Mouse (Mus musculus) midbrain, embryonic 15.5 days (tissue): ENCODE results near the gene Cwc25. TPM values are rescaled to one million over a fixed set of nuclear protein-coding genes. Genes with fewer than 3 reads are reported as not detected.
"Not testable (repeated sequence)": the region's sequence is repeated elsewhere in the genome, so short reads cannot be mapped to it uniquely, and the experiment has no call there.

ENCODE experiments used
- ATAC-seq: fragments of 200-750 bp; cut with Nextera tagmentation; replicated peaks from 2 replicates; pipeline ENCODE4 v1.8.0; 2017; ENCODE audit warnings: moderate TSS enrichment
- H3K27ac ChIP-seq: fragments of 300-500 bp; sonication (generic); 2 replicates; pipeline ENCODE4 v1.5.1; 2015; ENCODE audit warnings: mild to moderate bottlenecking, inconsistent platforms
- H3K27me3 ChIP-seq: fragments of 300-500 bp; sonication (generic); replicated peaks from 2 replicates; pipeline ENCODE4 v1.6.1; 2015; ENCODE audit warnings: inconsistent platforms
- H3K36me3 ChIP-seq: fragments of 300-500 bp; sonication (generic); replicated peaks from 2 replicates; pipeline ENCODE4 v1.6.1; 2015; ENCODE audit warnings: inconsistent platforms
- H3K4me1 ChIP-seq: fragments of 300-500 bp; sonication (generic); 2 replicates; pipeline ENCODE4 v1.6.1; 2015; ENCODE audit warnings: inconsistent platforms
- H3K4me2 ChIP-seq: fragments of 300-500 bp; sonication (generic); 2 replicates; pipeline ENCODE4 v1.6.1; 2015; ENCODE audit warnings: inconsistent platforms, mild to moderate bottlenecking, moderate library complexity
- H3K4me3 ChIP-seq: fragments of 300-500 bp; sonication (generic); 2 replicates; pipeline ENCODE4 v1.5.1; 2015; ENCODE audit warnings: mild to moderate bottlenecking, inconsistent platforms
- H3K9ac ChIP-seq: fragments of 300-500 bp; sonication (generic); 2 replicates; pipeline ENCODE4 v1.6.1; 2015; ENCODE audit warnings: mild to moderate bottlenecking, inconsistent platforms
- H3K9me3 ChIP-seq: fragments of 300-500 bp; sonication (generic); 2 replicates; pipeline ENCODE4 v1.6.1; 2016; ENCODE audit warnings: inconsistent platforms
- WGBS: fragments of 180-500 bp; shearing (Covaris S2); methylation state at CpG from one replicate; pipeline ENCODE4 v1.1.7; 2015; ENCODE audit warnings: mixed read lengths; 5-methylcytosine and 5-hydroxymethylcytosine counted together
- polyA plus RNA-seq: library from polyadenylated mRNA; unstranded; fragments of >200 nt; fragmentation: Nextera tagmentation; extraction: Ambion mirVana; gene quantifications from 2 replicates; pipeline ENCODE4 v1.2.1, GENCODE M21; 2015

Cwc25 gene
- polyA plus RNA-seq, 1 experiment from 2014 or later: 17.6 TPM

DNA sequence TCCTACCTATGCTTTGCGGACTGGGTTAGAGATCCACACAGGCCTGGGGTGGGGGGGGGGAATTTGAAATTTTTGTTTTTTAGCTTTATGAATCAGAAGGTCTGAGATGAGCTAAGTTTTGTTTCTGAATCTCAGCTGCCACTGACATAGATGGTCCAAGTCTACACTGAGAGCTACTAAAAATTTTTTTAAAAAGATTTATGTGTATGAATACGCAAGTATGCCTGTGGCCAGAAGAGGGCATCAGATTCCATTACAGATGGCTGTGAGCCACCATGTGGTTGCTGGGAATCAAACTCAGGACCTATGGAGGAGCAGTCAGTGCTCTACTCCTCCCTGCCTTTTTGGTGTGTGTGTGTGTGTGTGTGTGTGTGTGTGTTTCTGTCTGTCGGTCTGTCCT, 52.0 kb downstream of the Cwc25 start:
- no peak overlapping the region for H3K4me3 ChIP-seq
- H3K27me3 ChIP-seq: no peaks in the 10 kb centered on the region
- no peaks in the 10 kb centered on the region for H3K4me1 ChIP-seq
- H3K9me3 ChIP-seq: no peaks in the 10 kb centered on the region
- H3K36me3 ChIP-seq: peaks cover 28% of the 10 kb centered on the region
- over 99% methylated on average over 3 of the region's 3 CpGs for WGBS
- H3K27ac ChIP-seq: no peak overlapping the region
- ATAC-seq: no peak
- H3K9ac ChIP-seq: no peak overlapping the region
- no peak overlapping the region for H3K4me2 ChIP-seq

DNA sequence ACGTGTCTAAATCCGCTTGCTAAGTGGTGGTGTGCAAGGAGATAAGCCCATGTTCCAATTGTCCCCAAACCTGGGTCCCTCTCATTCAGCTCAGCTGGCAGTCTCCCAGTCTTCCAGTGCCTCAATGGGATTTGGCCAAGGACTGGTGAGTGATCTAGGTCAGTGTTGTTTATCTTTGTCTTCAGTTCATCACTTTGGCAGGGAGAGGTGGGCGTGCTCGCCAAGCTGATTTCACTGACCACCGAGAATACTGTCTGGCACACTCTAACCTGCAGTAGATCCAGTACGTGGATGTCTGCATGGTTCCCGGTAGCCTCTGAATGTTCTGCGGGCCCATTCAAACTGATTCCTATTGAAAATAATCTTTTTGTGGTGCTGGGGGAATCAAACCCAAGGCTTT, 52.5 kb downstream of the Cwc25 start:
- no peak overlapping the region for H3K4me3 ChIP-seq
- H3K27ac ChIP-seq: no peak overlapping the region
- H3K4me1 ChIP-seq: no peaks in the 10 kb centered on the region
- no peak for ATAC-seq
- no peaks in the 10 kb centered on the region for H3K27me3 ChIP-seq
- 90% methylated on average over 8 of the region's 8 CpGs for WGBS
- no peaks in the 10 kb centered on the region for H3K9me3 ChIP-seq
- H3K9ac ChIP-seq: no peak overlapping the region
- no peak overlapping the region for H3K4me2 ChIP-seq
- H3K36me3 ChIP-seq: peaks cover 26% of the 10 kb centered on the region

DNA sequence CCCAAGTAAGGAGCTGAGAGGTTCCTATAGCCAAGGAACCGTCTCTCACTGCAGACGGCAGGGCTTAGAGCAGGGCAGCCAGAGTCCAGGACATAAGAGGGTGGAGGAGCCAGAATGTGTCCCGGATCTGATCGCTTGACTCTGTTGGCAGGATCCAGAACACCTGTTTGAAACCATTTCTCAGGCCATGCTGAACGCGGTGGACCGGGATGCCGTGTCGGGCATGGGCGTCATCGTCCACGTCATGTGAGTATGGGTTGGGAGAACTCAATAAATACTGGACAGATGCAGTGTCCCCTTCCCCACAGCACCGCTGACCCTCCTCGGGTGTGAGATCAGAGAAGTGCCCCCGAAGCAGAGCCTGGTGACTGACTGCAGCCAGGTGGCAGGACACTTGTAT, 54.1 kb downstream of the Cwc25 start:
- H3K4me1 ChIP-seq: no peaks in the 10 kb centered on the region
- no peak overlapping the region for H3K9ac ChIP-seq
- ATAC-seq: no peak
- H3K27ac ChIP-seq: no peak overlapping the region
- WGBS: 94% methylated on average over 15 of the region's 15 CpGs
- H3K27me3 ChIP-seq: no peaks in the 10 kb centered on the region
- no peak overlapping the region for H3K4me3 ChIP-seq
- no peak overlapping the region for H3K4me2 ChIP-seq
- H3K36me3 ChIP-seq: peaks cover 29% of the 10 kb centered on the region
- no peaks in the 10 kb centered on the region for H3K9me3 ChIP-seq

DNA sequence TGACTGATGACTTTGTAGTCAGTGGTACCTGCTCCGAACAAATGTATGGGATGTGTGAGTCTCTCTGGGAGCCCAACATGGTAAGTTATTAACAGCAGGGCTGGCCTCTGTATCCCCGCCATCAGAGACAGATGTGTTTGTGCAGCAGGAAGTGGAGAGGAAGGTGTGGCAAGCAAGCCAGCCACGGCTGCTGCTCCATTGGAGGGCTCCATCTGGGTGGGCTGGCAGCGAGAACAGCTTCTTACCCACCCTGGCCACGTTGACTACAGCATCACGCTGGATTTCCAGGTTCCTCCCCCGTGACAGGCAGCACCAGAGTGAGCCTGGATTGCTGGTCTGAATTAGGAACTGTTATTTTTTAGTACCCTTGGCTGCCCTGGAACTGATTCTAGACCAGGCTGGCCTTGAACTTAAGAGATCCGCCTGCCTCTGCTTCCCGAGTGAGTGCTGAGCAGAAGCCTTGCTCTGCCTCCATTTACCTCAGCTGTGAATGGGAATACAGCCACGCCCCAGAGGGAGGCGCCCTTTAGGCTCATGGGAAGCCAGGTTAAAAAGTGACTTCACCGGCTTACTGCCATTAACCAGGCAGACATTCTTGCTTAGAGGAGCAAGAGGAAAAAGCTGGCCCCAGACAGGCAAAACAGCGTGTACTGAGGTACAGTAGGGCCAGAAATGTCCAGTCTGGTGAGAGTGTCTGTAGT, 55.0 kb downstream of the Cwc25 start:
- no peaks in the 10 kb centered on the region for H3K4me1 ChIP-seq
- H3K27ac ChIP-seq: no peak overlapping the region
- ATAC-seq: no peak
- no peak overlapping the region for H3K9ac ChIP-seq
- H3K36me3 ChIP-seq: peaks cover 32% of the 10 kb centered on the region
- H3K27me3 ChIP-seq: no peaks in the 10 kb centered on the region
- H3K4me3 ChIP-seq: no peak overlapping the region
- no peak overlapping the region for H3K4me2 ChIP-seq
- WGBS: 87% methylated on average over 13 of the region's 13 CpGs
- no peaks in the 10 kb centered on the region for H3K9me3 ChIP-seq

DNA sequence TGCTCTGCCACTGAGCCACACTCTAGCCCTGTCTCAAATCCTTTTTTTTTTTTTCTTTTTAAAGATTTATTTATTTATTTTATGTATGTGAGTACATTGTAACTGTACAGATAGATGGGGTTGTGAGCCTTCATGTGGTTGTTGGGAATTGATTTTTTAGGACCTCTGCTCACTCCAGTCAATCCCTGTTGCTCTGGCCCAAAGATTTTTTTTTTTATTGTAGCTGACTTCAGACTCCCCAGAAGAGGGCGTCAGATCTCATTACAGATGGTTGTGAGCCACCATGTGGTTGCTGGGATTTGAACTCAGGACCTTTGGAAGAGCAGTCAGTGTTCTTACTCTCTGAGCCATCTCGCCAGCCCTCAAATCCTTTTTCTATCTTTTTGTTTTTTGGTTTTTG, 56.3 kb downstream of the Cwc25 start:
- H3K27me3 ChIP-seq, H3K9me3 ChIP-seq, H3K9ac ChIP-seq, H3K4me3 ChIP-seq, H3K4me1 ChIP-seq, H3K4me2 ChIP-seq, H3K27ac ChIP-seq, ATAC-seq: not testable (repeated sequence)
- peaks cover 38% of the 10 kb centered on the region for H3K36me3 ChIP-seq
- 83% methylated on average over 2 of the region's 2 CpGs for WGBS

DNA sequence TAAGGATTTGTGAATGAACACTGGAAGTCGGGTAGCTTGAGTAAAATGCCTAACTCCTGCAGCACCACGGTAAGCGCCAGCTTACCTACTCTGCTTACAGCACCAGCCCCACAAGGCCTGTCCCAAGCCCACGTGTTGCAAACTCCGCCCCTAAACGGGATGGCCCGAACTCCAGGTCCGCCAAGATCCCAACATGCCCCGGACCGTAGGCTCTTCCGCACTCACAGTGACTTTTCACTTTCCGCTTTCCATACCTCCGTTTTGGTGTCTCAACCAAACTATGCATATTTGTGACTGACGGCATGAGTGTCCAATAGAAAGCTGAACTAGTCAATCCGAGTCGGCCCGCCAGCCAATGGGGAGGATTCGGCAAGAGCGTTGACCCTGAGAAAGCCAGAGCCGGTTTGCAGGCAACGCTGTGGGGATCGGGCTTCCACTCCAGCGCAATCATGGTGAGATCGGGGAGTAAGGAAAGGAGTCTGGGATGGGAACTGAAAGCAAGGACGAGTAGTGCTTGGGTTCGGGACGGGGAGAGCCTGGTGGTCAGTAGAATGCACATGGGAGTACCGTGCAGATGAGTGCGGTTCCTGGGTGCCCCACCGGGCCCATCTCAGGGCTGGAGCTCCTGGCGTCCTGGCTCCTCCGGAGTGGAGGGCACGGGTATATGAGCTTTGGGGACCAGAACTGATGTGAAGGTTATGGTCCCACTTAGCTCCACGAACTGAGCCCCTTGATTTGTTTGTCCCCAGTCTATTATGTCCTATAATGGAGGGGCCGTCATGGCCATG, 63.1 kb downstream of the Cwc25 start, which contains the start of gene Psmb3:
TSS of gene Psmb3 (plus strand) at position 361 of the 788 bp plus-strand sequence.
- WGBS: under 1% methylated on average over 35 of the region's 35 CpGs

DNA sequence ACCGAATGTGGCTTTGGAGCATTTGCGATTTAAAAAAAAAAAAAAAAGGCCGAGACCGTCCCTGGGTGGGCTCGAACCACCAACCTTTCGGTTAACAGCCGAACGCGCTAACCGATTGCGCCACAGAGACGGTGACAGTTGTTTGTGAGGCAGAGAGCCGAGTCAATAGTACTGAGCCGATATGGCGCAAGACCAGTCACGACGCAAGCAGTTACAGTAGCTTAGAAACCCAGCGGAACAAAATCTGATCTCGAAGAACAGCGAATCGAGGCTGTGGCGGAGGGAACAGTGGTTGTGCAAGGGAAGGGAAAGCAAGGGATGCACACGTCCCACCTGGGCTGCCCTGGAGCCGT, 64.0 kb downstream of the Cwc25 start:
- under 1% methylated on average over 24 of the region's 24 CpGs for WGBS
- H3K36me3 ChIP-seq: peaks cover 17% of the 10 kb centered on the region
- peaks cover 34% of the 10 kb centered on the region for H3K4me1 ChIP-seq
- peak overlapping the region; percentile 98 for H3K27ac ChIP-seq
- peak overlapping the region; percentile 61 for H3K4me2 ChIP-seq
- peak; percentile 6 for ATAC-seq
- H3K27me3 ChIP-seq: no peaks in the 10 kb centered on the region
- no peaks in the 10 kb centered on the region for H3K9me3 ChIP-seq
- peak overlapping the region; percentile 79 for H3K4me3 ChIP-seq
- H3K9ac ChIP-seq: peak overlapping the region; percentile 55

More for the DNA sequence above, 63.1 kb downstream of the Cwc25 start, which contains the start of gene Psmb3:
- Histone ChIP-seq H3K4me3 (peak within 1 kb of the TSS; percentile 79), H3K9ac (peak within 1 kb of the TSS; percentile 90), H3K27me3 (no peaks in the 10 kb centered on the region), H3K36me3 (peaks cover 23% of the 10 kb centered on the region), H3K4me2 (peak within 1 kb of the TSS; percentile 85), H3K27ac (peak within 1 kb of the TSS; percentile 98), H3K4me1 (peaks cover 27% of the 10 kb centered on the region), H3K9me3 (no peaks in the 10 kb centered on the region)
- ATAC-seq: peak; percentile 90

DNA sequence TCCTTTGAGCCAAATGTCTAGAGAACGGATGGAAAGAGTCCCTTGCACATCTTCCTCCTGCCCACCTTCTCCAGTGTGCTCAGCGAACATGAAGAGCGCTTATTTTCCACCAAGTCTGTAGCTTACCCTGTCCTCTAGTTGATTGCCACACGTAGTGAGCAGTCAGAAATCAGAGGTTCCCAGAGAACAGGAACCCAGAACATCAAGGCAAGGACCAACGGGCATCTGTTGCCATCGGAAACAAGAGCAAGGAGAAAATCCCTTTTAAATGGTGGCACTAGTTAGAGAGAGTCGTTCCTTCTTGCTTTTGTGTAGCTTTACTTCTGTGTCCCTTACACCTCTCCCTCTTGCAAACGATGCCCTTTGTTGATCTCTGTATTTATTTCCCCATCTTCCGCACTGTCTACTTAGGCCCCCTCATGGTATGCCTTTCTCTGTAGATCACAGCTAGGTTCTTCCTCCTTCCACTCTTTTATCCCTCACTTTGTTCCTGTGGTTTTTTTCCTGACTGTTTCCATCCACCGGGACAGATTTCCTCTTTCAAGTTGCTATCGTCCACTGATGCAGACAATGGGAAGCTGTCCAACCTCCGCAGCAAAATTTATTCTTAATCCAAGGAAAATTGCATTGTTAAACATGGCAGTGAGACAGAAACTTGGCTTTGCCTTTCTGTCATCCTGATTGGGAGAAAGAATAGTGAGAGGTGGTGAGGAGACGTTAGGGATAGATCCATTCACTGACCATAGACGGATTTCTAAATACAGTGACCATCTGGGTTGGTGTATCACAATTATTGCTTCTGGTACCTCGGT, 64.6 kb downstream of the Cwc25 start:
- Histone ChIP-seq H3K4me3 (peak overlapping the region; percentile 79), H3K36me3 (peaks cover 11% of the 10 kb centered on the region), H3K27ac (peak overlapping the region; percentile 98), H3K9me3 (no peaks in the 10 kb centered on the region), H3K4me1 (peaks cover 39% of the 10 kb centered on the region), H3K27me3 (no peaks in the 10 kb centered on the region), H3K4me2 (peak overlapping the region; percentile 61), H3K9ac (peak overlapping the region; percentile 85; the same call in 1 of the 2 replicates)
- 43% methylated on average over 15 of the region's 15 CpGs for WGBS
- no peak for ATAC-seq

DNA sequence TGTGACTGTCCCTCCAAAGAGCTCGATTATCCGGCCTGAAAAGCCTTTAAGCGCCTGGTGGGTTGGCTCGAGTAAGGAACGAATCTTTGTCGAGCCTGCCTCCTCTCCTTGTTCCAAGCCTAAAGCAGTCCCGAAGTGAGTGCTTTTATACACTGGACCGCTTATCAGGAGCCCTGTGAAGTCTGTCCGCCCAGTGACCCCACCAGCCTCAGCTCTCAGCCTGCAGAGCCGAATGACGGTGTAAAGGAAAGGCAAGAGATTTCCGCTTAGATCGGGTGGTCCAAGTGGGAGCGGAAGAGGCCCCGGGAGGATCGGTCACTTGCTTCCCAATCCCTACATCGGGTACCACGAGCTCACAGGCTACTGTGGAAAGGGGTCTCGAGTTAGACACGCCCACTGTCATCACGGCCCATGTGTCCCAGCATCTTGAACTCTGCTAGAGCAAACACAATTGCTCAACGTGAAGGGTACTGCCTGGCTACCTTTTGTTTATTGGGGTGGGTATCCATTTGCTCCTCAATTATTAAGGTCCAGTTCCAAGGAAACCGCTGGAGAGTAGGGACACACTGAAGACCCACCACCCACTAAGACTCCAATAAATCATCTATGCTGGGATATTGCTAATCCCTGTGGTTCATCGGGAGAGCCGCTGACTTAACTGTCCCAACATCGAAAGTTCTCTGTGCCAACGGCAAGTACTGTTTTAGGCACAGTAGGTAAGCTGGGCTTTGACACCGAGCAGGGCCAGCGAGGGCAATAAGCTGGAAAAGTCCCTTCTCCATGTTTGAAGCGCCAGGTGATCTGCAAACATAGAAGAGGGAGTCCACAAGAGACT, 65.4 kb downstream of the Cwc25 start:
- peaks cover 5% of the 10 kb centered on the region; the same call in 1 of the 2 replicates for H3K36me3 ChIP-seq
- peak overlapping the region; percentile 85 for H3K9ac ChIP-seq
- peaks cover 48% of the 10 kb centered on the region for H3K4me1 ChIP-seq
- ATAC-seq: no peak
- no peaks in the 10 kb centered on the region for H3K9me3 ChIP-seq
- peak overlapping the region; percentile 61 for H3K4me2 ChIP-seq
- peak overlapping the region; percentile 79 for H3K4me3 ChIP-seq
- H3K27ac ChIP-seq: peak overlapping the region; percentile 98
- 18% methylated on average over 30 of the region's 30 CpGs for WGBS
- H3K27me3 ChIP-seq: no peaks in the 10 kb centered on the region

DNA sequence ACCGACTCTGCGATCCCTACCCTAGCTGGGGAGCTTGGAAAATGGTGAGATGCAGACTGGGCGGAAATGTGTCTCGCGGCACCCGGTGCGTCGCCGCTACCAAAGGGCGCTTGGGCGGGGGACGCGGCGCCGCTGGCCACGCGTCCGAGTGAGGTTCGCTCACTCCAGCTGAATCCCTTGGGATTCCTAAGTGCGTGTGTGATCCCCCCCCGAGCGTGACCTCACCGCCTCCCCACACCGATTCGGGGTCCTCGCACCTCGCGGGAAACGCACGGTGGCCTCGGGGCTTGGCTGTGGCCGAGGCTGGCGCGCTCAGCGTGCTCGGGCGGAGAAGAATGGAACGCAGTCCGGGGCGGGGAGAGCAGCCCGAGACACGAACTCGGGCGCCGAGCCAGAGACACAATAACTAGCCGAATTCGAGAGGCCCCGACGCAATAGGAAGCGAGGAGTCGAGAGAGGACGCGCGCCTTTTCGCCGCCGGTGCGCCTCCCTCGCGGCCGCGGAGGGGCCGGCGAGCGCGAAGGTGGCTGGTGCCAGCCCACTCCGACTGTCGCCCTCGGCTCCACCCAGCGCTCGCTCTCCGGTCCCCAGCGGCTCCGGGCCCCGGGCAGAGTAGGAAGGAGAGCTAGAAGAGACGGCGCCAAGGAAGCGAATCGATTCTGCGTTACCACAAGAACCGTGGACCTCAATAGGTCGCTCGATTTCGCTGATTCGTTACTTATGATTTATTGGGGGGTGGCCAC, 66.2 kb downstream of the Cwc25 start, which contains the start of gene Pcgf2:
TSS of gene Pcgf2 (minus strand) at position 495 of the 743 bp plus-strand sequence.
- Histone ChIP-seq H3K9ac (peak within 1 kb of the TSS; percentile 93), H3K36me3 (no peaks in the 10 kb centered on the region), H3K9me3 (no peaks in the 10 kb centered on the region), H3K4me2 (peak within 1 kb of the TSS; percentile 61), H3K27ac (peak within 1 kb of the TSS; percentile 98), H3K27me3 (no peaks in the 10 kb centered on the region), H3K4me1 (peaks cover 55% of the 10 kb centered on the region), H3K4me3 (peak within 1 kb of the TSS; percentile 79)
- ATAC-seq: peak; percentile 8; the same call in 1 of the 2 replicates
- WGBS: under 1% methylated on average over 84 of the region's 85 CpGs

DNA sequence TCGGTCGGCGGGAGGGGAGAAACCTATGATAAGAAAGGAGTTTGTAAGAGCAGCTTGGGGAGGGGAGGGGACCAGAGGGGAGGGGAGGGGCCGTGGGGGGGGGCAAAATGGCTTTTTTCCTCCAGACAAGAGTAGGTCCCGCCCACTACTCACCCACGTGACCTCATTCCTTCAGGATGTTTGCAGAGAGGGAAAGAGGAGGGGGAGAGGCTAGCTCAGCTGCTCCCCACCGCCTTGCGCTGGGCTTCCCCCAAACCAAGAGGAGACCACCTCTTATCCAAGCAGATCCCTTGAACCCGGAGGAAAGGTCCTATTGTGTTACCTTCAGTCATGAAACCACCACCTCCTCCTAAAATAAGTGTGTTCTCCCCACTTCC, 66.7 kb downstream of the Cwc25 start:
- Histone ChIP-seq H3K4me2 (peak overlapping the region; percentile 61), H3K4me1 (peaks cover 57% of the 10 kb centered on the region)

More for the DNA sequence above, 66.7 kb downstream of the Cwc25 start:
- Histone ChIP-seq H3K4me3 (peak overlapping the region; percentile 79), H3K36me3 (no peaks in the 10 kb centered on the region), H3K9ac (peak overlapping the region; percentile 93), H3K27me3 (no peaks in the 10 kb centered on the region), H3K27ac (peak overlapping the region; percentile 98), H3K9me3 (no peaks in the 10 kb centered on the region)
- peak; percentile 24 for ATAC-seq
- 0% methylated on average over 7 of the region's 9 CpGs for WGBS
